Mouse (Mus musculus) small intestine, adult 2 months (tissue): ENCODE data around the gene Hivep3.

Experiments
- CTCF ChIP-seq: fragments of 200-500 bp; IDR thresholded peaks from 2 replicates; pipeline ENCODE4 v1.5.1; 2012; ENCODE audit warnings: low read depth, mild to moderate bottlenecking, control low read depth, inconsistent platforms, low read length, moderate library complexity, mixed read lengths; ENCODE audit not compliant: insufficient replicate concordance, insufficient read length; ENCODE audit errors: extremely low read depth
- POLR2A ChIP-seq: fragments of 200-500 bp; IDR thresholded peaks from 2 replicates; pipeline ENCODE4 v1.6.1; 2012; ENCODE audit warnings: low read depth, mild to moderate bottlenecking, control low read depth, inconsistent platforms, low read length, moderate library complexity

DNA sequence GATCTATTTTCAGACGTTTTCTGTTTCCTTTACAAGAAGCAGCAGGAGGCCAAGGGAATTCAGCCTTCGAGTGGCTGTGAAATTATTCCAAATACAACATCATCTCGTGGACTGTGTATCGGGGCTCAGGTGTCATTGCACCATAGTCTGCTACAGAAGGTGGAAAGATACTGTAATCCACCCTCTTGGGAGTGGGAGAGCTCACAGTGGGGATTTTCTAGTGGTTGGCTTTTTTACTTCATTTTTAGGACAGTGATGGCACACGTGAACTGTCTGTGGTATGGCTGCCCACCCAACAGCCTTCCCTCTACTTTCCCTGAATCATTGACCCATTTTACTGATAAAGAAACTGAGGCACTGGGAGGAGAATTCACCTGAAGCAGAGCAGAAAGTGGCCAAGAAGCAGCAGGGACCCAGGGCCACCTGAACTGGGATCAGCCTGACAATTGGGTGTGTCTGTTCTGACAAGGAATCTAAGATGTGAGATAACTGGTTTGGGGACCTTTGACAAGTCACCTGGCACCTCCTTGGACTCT, 233.6 kb downstream of the Hivep3 start:
- no peak for TF ChIP-seq CTCF
- no peak for TF ChIP-seq POLR2A
